Mouse (Mus musculus) brain, embryonic 18.5 days (tissue): ENCODE data around the gene Ctrc.
"Not testable (repeated sequence)": the region's sequence is repeated elsewhere in the genome, so short reads cannot be mapped to it uniquely, and the experiment has no call there.

ENCODE experiments used
- DNase-seq: peaks from one replicate; pipeline ENCODE4 v3.0.0-alpha.2; 2012; ENCODE audit warnings: low read depth, low spot score

The Ctrc gene

GRCm38 (mm10) chr4:141789564-141790218, 56.5 kb downstream of the Ctrc start:
- DNase-seq, result no peak

- no peak for DNase-seq
Measured at GRCm38 (mm10) chr4:141787462-141787861, 58.7 kb downstream of the Ctrc start.

GRCm38 (mm10) chr4:141787046-141787445, 59.1 kb downstream of the Ctrc start:
- DNase-seq, result no peak

- no peak for DNase-seq
Measured at GRCm38 (mm10) chr4:141786141-141786540, 60.0 kb downstream of the Ctrc start.

GRCm38 (mm10) chr4:141784835-141785234, 61.3 kb downstream of the Ctrc start:
- no peak for DNase-seq

GRCm38 (mm10) chr4:141781201-141781985, 64.8 kb downstream of the Ctrc start:
- DNase-seq, result no peak

- no peak for DNase-seq
Measured at GRCm38 (mm10) chr4:141779828-141780227, 66.3 kb downstream of the Ctrc start.

- not testable (repeated sequence) for DNase-seq
Measured at GRCm38 (mm10) chr4:141773019-141773418, 73.1 kb downstream of the Ctrc start.

- no peak for DNase-seq
Measured at GRCm38 (mm10) chr4:141771823-141772222, 74.3 kb downstream of the Ctrc start.

- no peak for DNase-seq
Measured at GRCm38 (mm10) chr4:141769501-141770160, 76.5 kb downstream of the Ctrc start.

- no peak for DNase-seq
Measured at GRCm38 (mm10) chr4:141767353-141768036, 78.7 kb downstream of the Ctrc start.

GRCm38 (mm10) chr4:141766668-141767352, 79.3 kb downstream of the Ctrc start:
- DNase-seq, result peak; percentile 26

- no peak for DNase-seq
Measured at GRCm38 (mm10) chr4:141766316-141766667, 79.9 kb downstream of the Ctrc start.

- no peak for DNase-seq
Measured at GRCm38 (mm10) chr4:141765008-141765407, 81.2 kb downstream of the Ctrc start.
